Mouse (Mus musculus): ENCODE measurements around the gene Neo1.

- no peak for TF ChIP-seq CTCF (IDR thresholded peaks at IDR 0.05; ENCODE audit: insufficient read depth, low read length)
- TF ChIP-seq POLR2A (IDR thresholded peaks at IDR 0.05; ENCODE audit: borderline replicate concordance, extremely low read depth, low read depth, low read length): no peak
These were observed 206.6 kb downstream of the Neo1 start for GRCm38 (mm10) chr9:58829627-58830026.
